Mouse (Mus musculus): ENCODE measurements around the gene Ovgp1. TPM values are rescaled to one million over a fixed set of nuclear protein-coding genes. Genes with fewer than 3 reads are reported as not detected.
A peak's percentile ranks its signal among the peaks of the same experiment; 100 is the strongest.
"Not testable (repeated sequence)": the region's sequence is repeated elsewhere in the genome, so short reads cannot be mapped to it uniquely, and the experiment has no call there.

Ovgp1 gene
- under 1 TPM; 0.26 to 0.69 TPM for total RNA-seq (2021)
- long read RNA-seq, experiment 1 = 0 reads
- long read RNA-seq, experiment 2 = 0 reads

DNA sequence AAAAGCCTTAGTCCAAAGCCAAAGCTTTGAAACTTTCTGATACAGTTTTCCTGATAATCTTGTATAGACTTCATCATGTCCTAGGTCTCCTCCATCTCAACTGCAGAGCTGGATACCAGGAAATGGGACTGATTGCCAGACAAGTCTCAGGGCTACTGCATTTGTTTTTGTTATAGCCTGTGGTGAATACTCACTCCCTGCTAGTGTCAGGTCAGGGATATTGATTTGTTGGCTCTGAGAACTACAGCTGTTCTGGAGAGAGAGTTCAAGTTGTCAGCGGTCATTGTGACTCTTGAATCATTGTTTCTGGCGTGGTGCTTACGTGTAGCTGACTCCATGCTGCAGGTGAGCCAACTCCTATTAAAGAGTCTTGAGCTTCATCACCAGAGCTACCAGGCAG, at the start of gene Ovgp1:
TSS of gene Ovgp1 (plus strand) at position 301 of the 400 bp plus-strand sequence.
- no peak for DNase-seq

DNA sequence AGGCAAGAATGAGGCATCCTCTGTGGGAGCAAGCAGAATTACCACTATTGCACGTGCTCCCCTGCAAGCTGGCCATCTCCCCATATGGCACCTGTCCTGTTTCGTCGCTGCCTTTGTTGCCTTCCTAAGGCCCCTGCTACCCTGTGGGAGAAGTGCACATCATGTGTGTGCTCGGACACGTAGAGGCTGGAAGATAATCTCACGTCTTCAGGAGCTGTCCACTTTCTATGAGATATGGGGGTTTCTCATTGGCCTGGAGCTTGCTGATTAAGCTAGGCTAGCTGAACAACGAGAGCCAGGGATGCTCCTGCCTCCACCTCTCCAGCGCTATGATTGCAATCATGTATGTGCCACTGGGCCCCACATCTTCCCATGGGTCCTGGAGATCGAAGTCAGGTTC, 48.9 kb upstream of the Ovgp1 start:
- DNase-seq = no peak

DNA sequence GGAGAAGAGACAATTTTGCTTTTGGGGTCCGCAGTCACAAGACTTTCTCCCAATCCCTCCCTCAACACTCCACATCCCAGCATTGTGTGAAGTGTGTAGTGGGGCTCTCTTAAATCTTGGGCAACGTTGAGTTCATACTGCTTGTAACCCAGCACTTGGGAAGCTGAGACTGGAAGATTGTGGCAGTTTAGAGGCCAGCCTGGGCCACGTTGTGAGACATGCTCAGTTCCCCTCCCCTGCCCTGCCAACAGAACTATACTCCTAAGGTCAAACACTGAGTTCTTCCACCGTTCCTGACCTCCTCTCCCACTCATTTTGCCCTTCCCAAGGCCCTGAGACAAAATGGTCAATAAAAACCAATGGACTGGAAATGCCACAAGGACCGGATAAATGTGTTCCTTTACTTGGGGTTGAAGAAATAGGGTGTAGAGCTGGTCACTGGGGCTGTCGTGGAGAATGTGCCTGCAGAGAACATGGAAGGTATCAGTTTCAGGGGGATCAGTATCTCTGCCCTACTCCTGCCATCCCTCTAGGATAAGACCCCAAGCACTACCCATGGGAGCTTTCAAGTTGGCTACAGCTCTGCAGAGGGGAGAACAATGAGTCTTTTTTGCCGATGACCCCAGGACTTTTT, 45.8 kb upstream of the Ovgp1 start:
- DNase-seq = no peak

DNA sequence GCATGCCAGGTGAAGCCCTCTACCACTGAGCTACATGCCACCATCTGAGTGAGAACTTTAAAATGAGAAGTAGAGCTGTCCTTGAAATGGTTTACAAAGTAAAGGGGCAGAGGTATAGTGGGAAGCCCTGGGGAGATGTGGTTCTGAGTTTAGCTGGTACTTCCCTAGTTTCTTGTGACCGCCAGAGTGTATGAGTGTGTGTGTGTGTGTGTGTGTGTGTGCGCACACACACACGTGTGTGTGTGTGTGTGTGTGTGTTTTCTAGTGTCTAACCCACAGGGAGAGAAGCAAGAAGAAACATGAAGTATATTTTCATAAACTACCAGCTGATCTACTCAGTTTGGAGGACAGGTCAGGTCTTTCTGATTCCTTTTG, 45.3 kb upstream of the Ovgp1 start:
- DNase-seq = no peak

DNA sequence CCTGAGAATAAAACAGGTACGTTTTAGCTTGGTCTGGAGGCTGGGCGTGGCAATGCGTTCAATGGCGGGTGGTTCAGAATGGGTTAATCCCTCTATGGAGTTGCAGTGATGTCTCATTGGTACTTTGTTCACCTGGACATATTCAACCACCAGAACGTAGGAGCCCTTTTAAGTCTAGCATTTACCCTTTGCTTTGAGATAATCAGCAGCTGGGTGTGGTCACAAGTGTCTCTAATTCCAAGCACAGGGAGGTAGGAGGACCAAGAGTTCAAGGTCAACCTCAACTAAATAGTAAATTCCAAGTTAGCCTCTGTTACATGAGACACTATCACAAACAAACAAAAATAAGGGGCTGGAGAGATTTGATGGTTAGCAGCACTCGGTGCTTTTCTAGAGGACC, 44.7 kb upstream of the Ovgp1 start:
- no peak for DNase-seq

DNA sequence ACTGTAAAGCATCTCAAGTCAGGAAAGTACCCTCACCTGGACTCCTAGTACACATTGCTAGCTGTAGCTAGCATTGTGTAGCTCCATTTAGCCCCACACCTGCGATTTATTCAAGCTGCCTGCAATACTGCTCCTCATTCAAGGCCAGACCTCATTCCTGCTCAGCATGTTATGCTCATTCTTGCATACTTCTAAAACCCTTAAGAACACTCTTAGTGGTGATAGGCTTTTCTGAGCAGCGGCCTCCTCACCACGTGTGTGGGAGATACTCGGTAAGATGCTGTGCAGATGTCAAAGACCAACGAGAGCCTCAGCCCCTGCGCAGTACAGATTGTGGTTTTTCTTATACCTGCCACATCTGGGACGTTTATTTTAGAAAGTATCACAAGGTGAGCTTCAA, 43.7 kb upstream of the Ovgp1 start:
- no peak for DNase-seq

DNA sequence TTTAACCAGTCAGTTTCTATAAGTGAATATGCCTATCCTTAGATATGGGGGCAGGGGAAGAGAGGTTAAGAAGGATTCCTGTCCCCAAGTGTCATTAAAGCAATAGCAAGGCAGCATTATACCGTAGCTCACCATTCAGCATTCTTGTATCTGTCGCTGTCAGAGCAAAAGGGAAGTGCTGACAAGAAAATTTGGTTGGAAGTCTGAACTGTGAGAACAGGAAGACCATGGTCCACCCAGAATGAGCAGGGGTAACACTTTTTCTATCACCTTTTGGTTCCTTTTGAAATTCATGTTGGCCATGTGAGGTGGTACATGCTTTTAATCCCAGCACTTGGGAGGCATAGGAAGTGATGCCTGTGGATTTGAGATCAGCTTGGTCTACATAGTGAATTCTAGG, 42.4 kb upstream of the Ovgp1 start:
- DNase-seq = no peak

DNA sequence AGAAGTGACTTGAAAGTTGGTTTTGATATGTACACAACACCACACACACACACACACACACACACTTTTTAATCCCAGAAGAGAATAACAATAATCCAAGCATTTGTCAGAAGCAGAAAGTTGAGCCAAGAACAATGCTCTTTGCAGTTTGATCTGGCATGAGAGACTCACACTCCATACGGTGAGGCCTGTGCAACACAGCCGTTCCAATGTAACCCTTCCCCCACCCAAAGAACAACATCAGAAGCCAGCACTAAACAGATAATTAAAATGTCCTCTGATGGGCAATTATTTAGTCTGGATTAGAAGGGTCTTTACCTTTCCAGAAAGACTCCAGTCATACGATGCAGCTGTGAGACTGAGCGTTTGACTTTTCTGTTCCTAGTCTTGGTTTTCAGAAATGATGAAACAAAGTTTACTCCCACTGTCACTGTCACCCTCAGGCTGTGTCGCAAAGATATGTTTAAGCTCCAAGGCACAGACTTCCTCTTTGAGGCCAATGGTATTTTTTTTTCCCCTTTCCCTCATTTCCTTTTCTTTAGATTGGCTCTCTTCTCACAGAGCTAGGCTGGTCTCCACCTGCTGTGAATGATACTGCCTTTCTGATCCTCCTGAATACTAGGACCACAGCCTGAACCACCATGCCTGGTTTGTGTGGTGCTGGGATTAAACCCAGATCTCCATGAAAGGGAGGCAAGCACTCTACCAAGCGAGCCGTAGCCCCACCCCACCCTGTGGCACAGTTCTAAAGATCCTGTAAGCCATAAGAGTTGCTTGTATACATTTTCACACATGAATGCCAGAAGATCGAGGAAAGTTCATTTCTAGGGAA, 41.1 kb upstream of the Ovgp1 start, which contains the start of gene I830077J02Rik:
TSS of gene I830077J02Rik (minus strand) at position 425 of the 832 bp plus-strand sequence.
- DNase-seq = no peak

DNA sequence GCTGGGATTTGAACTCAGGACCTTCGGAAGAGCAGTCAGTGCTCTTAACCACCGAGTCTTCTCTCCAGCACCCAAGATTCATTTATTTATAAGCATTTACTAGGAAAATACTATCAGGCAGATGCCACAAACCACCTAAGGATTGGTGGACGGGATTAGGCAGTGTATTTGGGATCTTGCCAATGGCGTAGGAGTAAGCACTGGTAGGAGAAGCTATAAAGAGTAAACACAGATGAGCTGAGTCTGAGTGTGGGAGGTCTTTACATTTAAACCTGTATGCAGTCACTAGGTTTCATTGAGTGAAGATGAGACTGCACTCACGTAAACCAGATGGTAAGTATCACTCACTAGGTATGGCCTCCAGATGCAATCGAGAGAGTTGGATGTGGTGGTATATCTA, 39.6 kb upstream of the Ovgp1 start:
- no peak for DNase-seq

DNA sequence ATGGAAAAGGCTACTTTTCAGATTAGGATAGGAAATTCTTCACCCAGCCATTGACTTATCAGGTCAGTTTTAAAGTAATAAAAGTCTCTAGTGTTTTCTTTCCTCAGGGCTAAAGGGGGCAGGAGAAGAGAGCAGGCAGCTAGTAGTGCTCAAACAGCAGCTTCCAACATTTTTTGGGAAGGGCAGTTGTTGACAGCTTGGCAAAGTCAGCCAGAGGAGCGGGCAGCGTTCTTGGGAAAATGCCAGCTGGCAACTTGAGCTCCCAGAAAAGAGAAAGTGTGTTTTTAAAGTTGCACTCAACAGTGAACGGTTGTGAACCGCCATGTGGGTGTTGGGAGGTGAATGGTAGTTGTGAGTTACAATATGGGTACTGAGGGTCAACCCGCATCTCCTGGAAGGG, 38.5 kb upstream of the Ovgp1 start:
- DNase-seq = peak; percentile 70 to 83

DNA sequence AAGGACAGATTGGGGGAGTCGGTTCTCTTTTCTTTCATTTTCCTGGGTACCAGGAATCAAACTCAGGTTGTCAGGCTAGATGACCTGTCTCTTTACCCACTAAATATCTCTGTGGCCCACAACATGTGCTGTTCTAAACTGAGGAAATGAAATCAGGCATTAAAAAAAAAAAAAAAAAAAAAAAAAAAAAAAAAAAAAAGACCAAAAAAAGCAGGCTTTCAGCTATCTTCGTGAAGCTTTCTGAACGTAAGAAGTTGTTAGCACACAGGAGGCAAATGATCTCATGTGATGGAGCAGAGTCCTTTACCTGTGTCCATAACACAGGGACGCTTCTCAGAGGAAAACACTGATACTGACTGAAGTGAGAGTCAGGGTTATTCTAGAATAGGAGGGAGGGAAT, 37.4 kb upstream of the Ovgp1 start:
- no peak for DNase-seq

DNA sequence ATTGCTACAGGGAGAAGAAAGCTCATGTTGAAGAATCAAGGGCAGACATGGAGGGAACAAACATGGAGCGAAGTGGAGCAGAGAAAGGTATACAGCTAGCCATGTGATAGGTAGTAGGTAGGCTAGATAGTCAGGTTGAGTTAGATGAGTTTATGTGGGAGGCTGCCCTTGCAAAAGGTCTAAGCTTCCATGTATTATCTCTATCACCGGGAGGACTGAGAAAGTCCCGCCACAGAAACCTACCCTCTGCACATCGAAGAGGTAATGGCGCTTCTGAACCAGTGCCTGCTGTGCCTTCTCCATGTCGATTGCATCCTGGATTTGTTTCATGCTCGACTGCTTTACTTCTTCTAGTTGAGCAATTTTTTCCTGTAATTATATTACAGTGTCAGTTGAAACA, 22.2 kb upstream of the Ovgp1 start:
- DNase-seq = no peak

DNA sequence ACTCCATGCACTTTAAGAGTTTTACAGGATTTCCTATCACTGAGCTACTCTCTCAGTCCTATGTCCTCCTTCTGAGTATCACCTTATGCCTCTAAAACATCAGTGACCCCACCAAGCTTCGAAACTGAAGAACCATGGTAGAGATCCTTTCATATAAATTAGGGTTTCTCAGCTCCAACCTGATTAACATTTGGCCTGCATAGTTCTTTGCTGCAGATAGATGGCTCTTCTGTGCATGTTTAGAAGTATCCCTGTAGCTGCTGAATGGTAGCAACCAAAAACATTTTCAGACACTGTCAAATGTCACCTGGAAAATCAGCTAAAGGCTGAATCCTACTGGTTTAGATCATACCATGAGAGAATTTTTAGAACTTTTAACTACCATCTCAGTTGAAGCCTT, 16.3 kb upstream of the Ovgp1 start:
- no peak for DNase-seq

DNA sequence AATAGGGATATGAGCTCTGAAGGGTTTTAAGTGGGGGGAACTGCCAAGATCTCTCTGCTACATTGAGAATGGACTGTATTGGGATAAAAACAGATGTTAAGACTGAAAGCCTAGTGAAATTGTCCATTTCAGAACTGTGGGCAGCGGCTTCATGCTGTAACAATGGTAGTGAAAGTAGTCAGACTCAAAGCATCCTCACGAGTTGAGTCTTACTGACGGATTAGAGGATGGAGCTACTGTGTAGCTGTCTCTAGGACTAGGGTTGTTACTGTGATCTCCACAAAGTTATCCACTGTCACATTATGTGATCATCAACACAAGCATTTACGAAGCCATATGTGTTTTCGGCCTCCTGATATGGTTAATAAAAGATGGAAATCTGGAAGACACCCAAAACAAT, 15.3 kb upstream of the Ovgp1 start:
- no peak for DNase-seq

DNA sequence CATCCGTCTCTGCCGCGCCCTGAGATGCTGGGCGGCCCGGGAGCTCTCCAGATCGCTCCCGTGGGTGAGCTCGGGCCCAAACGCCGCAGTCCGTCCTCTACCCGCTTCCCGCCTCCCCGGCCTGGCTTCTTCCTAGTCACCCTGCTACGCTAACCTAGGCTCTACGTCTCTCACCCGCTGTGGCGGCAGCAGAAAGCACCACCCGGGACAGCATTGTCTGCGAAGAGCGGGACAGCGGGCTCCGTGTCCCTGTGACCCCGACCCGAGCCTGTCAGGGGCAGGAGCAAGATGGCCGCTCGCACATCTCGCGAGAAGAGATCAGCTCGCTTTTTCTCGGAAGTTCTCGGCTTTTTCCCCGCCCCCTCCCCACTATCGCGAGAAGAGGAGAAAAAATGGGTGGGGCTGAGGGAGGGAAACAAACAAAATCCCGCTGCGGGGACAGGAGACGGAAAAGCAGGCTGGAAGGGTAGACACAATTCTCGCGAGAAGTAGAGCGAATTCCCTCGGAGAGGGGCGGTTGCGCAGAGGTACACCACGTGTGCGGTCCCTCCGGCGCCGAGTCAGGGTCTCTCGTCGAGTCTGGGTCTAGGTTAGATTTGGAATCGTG, 14.4 kb upstream of the Ovgp1 start, which contains the start of gene Wdr77:
TSS of gene Wdr77 (plus strand) at position 396 of the 607 bp plus-strand sequence.
- peak; percentile 94 to 96 for DNase-seq

DNA sequence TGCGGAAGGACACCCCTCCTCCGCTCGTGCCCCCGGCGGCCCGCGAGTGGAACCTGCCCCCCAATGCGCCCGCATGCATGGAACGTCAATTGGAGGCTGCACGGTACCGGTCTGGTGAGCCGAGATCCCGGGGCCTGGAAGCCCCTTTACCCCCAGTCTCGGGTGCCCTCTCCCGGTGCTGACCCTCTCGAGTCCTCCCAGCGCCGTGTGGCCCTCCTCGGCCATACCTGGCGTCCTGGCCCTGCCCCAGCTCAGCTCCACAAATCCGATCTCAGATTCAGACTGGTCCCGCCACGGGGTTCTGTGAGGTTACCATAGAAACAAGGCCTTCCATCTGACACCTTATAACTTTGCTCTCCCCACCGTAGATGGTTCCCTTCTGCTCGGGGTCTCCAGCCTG, 13.9 kb upstream of the Ovgp1 start:
- DNase-seq = no peak

DNA sequence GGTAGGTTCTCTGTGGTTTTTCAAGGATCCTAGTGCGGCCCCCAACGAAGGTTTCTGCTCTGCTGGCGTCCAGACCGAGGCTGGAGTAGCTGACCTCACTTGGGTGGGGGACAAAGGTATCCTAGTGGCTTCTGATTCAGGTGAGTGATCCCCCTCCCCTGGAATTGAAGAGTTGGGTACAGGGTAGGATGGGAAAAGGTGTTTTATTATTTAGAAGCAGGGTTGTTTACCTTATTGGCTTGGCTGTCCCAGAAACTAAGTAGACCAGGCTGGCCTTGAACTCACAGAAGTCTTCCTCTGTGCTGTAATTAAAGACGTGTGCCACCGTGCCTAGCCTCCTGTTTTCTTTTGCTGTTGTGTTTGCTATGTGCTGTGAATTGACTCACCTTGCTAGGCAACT, 13.5 kb upstream of the Ovgp1 start, which contains the start of gene Atp5f1:
TSS of gene Atp5f1 (minus strand) at position 101 of the 400 bp plus-strand sequence.
- no peak for DNase-seq

DNA sequence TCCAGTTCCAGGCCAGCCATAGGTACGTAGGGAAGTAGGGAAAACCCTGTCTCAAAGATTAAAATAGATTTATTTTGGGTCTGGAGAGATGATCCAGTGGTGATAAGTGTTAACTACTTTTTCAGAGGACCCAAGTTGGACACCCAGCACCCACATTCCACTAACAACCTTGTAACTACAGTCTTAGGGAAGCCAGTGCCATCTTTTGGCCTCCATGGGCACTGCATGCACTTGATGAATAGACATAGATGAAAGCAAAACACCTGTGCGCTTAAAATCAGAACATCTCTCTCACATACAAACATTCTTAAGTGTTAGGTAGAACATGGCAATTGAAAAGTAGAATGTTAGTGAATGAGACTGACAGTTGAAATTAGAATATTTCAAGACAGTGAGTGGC, 12.8 kb upstream of the Ovgp1 start:
- DNase-seq = no peak

DNA sequence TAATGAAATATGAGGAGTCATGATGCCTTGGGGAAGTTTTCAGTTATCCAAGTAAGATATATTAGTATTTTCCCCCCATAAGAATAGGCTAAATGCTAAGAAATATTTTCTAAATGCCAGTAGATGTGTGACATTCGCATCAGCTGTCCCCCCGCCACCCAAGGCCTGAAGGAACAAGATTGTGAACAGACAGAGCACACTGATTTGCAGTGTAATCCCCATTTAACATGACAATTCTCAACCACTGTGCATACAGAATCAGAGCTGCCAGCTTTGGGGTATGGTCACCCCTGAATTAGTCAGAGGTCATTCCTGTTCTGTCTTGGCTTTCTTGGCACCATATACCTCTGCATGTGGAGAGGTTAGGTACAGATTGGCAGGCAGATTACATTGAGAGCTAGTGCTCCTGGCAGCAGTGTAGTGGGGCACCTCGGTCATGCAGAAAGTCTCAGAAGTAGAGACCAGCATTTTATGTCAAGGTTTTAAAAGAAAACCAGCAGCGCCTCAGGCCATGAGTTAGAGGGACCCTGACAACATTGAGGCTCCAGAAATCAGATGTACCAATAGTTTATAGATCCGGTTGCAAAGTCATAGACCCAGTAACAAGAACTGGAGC, 1.6 kb upstream of the Ovgp1 start:
- DNase-seq = no peak

DNA sequence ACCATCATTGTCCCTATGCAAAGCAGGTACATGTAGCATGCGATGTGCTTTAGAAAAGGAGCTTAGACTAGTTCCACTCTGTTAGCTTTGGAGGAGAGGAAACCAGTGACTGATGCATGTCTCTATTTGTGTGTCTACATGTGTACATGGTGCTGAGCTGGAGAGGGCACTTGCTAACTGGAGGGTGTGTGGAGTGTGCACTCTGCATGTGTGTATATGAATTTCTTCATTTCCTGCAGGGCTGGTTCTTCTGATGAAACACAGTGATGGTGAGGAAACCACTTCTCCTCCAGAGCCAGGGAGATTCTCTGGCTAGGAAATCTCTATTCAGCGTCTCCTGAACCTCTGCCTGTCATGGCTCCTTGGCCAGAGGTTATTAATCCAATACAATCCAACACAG, 663 bp downstream of the Ovgp1 start:
- DNase-seq = no peak

DNA sequence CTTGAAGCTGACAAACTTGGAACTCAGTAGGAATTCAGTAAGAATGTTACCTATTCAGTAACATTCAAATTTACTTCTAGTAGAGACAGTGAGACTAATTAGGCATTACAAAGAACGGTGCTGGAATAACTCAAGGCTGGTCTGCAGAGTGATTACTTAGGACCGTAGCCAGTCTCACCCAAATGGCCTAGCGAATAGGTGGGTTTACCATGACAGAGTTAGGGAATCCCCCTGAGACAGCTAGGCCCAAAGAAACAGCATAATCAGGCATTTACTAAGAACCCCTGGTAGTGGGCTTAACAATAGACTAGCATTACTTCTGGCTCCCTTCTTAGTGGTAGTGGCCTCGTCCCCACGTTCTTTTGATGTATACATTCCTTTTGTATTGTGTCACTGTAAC, 16.1 kb downstream of the Ovgp1 start:
- not testable (repeated sequence) for DNase-seq

DNA sequence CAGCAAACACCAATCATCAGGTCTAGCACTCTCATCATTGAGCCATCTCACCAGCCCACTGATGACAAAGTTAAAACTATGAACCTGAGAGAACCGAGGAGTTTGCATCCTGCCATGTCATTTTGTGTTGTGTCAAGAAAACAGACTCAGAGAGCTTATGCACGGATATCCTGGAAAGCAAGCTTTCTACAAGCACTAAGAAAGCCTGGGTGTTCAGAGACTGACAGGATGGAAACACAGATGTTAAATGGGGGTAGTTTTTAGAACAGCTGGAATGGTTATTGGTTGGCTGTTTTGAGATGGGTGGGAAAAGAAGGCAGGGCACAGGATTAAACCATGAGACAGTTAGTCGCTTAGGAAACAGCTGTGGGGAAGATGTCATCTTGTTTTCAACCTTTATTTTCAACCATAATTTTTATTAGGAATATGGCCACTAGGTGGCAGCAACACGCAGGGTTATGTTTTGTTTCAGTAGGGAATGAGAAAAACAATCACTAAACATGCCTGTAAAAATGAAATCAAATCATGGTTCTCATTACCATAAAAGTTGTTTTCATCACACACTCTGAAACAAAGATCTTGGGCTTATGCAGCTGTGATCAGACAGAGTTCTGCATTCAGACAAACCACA, 18.3 kb downstream of the Ovgp1 start:
- DNase-seq = peak; percentile 25 to 47
